Mouse (Mus musculus): ENCODE results near the gene Mov10l1.

The Mov10l1 gene

DNA sequence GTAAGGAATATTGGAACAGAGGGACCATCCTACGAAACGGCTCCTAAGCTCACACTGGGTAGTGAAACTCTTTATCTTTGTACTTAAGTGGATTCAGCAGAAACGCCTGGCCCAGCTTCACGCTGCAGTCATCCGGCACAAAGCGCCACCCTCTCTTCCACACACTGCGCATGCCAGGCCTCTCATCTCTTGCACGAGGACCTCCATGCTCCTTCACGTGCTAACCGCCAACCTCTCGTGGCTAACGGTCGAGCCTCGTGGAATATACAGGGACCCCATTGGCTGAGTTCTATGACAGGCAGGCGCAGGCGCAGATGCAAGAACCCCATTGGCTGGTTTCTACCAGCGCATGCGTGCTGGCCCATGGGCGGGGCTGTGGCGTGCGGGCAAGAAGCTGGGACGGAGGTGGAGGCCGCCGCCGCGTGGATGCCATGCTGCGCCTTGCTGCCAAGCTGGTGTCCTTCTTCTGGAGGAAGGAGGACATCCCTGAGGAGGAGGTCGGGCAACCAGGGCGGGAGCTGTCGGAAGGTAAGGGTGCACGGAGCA is at the start of gene Mov10l1:
TSS of gene Mov10l1 (plus strand) at position 376 of the 546 bp plus-strand sequence.
- DNase-seq (ENCODE audit: extremely low read depth, insufficient read length, low spot score), result no peak

DNA sequence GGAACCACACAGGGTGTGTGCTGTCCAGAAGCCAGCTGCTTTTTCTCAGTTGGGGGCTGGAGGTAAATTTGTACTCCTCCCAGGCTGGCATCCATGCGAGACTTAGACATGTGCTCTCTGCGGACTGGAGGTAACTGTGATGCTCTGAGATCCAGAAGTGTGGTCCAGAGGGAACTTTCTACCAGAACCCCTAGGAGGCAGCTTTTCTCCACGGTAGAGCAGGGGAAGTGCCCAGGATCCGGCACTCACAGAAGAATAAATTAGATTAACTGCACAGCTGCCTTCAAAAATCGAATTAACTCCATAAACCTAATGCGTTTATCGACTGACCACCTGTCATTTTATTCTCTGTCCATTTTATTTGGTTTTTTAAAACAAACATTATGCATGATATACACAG is 48.6 kb upstream of the Mov10l1 start:
- DNase-seq (ENCODE audit: extremely low read depth, insufficient read length, low spot score), result no peak

DNA sequence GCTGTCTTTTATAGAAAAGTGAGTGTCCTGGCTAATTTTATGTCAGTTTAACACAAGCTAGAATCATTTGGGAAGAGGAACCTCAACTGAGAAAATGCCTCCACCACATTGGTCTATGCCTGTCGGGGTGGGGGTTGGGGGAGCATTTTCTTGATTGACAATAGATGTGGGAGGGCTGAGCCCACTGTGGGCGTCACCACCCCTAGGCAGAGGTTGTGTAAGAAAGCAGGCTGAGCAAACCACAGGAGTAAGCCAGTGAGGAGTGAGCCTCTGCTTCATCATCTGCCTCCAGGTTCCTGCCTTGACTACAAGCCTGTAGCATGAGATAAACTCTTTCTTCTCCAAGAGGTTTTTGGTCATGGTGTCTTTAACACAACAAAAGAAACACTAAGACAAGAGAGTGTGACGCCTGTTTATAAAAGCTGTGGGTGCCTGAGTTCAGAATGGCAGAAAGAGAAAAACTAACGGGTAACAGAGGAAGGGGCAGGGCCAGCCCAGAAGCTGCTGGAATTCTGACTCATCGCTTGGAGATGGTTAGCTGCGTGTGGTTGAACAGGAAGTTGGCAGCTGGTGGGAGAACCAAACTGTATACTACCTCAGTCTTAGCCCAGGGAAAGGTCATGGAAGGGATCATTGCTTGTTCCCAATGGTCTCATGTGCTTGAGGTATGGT is 46.0 kb upstream of the Mov10l1 start:
- peak; percentile 51 for DNase-seq (ENCODE audit: extremely low read depth, insufficient read length, low spot score)

DNA sequence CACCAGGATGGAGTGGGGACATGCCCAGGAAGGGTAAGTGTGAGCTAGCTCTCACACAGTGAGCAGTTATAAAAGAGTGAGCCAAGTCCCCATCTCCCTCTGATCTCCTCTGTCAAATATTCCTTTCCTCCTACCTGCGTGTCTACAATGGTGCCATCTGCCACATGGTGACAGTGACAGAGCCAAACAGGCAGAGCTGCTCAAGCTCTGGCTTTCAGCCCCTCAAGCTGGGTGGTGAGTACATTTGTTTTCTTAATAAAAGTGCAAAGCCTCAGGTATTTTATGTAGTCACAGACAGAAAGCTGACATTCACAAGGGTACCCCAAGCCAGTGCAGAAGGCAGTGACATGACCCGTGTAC is 45.4 kb upstream of the Mov10l1 start:
- peak; percentile 29 for DNase-seq (ENCODE audit: extremely low read depth, insufficient read length, low spot score)

DNA sequence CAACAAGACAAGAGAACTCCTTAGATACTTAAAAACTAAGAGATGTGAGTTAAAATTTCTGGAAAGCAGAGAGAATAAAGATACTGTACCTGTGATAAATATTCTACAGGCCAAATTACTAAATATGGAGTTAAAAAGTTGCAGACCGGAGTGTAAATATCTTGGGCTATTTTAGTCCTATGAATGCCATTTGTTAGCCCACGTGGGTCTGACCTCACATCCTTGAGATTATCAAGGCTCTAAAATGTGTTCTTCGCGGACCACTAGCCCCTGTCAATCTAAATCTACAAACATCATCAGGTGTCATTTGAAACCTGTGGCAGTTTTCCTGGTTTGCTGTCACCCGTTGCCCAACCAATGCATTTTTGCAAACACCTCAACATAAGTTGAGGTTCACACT is 39.9 kb upstream of the Mov10l1 start:
- DNase-seq (ENCODE audit: extremely low read depth, insufficient read length, low spot score), result no peak

DNA sequence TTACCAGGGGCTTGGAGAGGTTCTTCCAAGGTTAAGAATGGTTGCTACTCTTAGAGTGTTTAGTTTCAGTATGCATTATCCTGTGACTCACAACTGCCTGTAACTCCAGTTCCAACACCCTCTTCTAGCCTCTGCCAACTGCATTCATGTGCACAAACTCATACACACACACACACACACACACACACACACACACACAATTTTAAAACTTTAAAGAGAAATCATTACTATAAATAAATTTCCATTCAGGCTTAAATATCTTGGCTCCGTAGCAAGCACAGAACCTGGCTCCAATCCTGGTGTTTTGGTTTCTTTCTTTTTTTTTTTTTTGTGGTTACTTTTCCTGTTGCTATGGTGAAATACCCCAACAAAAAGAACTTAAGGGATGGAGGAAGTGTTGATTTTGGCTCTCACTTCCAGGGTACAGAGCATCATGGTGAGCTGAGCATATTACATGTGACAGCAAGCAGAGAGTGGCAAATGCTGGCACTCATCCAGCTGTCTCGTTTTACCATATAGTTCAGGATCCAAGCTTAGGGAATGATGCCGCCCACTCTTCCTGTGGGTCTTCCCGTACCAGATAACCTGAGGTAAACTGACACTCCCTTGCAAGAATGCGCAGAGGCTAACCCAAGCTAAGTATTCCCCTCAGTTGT is 38.7 kb upstream of the Mov10l1 start:
- peak; percentile 67 for DNase-seq (ENCODE audit: extremely low read depth, insufficient read length, low spot score)

DNA sequence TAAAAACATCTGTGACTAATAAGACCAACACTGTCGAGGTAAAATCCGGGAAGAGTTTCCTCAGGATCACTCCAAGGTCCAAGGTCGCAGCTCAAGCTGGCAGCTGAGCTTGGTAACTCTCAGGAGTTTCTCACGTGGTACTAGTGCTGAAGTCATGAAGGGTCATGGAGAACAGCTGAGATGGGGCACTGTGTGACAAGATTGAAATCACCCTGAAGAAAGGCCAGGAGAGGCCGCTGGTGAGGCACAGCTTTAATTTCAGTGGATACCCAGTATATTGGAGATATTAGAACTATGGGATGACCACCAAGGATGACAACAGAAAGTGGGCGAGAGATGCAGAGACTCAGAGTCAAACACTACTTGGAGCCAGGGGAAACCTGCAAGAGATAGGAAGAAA is 35.9 kb upstream of the Mov10l1 start:
- no peak for DNase-seq (ENCODE audit: extremely low read depth, insufficient read length, low spot score)

DNA sequence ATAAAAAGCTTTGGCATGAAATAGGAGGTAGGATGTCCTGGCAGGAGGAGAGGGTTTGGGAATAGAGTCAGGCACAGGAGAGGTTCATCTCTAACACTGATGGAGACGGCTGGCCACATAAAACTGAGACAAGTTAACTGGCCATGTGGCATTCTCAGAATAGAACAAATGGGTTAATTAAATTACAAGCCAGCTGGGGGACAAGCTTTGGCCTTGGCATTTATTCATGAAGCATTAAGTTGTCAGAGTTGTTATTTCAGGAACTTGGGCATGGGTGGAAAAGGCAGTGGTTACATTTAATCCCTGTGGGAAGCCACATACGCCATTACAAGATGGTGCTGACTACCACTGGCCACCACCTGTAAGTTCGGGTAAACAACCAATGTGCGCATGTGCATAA is 31.5 kb upstream of the Mov10l1 start:
- no peak for DNase-seq (ENCODE audit: extremely low read depth, insufficient read length, low spot score)

DNA sequence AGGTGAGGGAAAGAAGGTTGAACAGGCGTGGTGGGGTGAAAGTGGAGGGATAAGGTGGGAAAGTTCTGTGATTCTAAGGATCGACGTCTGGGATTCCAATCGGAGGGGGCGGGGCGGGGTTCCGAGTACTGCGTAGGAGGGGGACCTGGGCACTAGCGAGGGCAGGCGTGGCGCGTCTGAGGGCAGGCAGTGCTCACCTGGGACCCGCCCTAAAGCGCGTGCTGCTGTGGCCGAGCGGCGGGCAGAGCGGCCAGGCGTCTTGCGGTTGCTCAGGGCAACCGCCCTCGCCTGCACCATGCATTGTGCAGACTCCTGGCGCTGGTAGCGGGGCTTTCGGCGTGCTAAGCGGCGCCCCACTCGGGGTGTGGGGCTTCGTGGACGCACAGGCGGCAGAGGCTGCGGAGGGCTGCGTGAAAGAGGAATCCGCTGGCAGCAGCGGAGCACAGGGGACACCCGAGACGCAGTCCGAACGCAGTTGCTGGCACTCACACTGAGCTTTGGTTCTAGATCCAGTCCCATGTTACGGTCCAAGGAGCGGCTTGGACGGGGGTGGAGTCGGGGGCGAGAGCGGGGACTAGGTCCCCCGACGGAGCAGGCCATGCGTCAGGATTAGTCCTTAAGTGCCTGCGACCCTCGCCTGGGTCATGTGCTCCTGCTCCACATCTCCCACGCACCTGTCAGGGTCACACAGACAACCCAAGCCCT is 28.2 kb upstream of the Mov10l1 start, which contains the start of gene Ttll8:
TSS of gene Ttll8 (minus strand) at position 51 of the 705 bp plus-strand sequence.
- DNase-seq (ENCODE audit: extremely low read depth, insufficient read length, low spot score), result no peak

DNA sequence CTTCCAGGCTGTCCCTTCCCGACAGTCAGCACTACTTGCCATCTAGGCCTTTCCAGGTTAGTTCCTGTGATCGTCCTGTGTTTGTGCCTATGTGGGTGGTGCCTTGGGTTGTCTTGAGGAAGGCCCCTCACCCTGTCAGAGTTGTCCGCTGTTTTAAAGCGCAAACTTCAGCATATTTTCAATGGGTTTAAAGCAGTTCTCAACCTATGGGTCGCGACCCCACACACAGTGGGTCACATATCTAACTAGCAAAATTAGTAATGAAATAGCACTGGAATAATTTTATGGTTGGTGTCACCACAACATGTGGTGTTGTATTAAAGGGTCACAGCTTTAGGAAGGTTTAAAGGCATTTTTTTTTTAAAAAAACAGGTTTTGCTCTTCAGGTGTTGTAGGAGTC is 27.4 kb upstream of the Mov10l1 start:
- no peak for DNase-seq (ENCODE audit: extremely low read depth, insufficient read length, low spot score)

DNA sequence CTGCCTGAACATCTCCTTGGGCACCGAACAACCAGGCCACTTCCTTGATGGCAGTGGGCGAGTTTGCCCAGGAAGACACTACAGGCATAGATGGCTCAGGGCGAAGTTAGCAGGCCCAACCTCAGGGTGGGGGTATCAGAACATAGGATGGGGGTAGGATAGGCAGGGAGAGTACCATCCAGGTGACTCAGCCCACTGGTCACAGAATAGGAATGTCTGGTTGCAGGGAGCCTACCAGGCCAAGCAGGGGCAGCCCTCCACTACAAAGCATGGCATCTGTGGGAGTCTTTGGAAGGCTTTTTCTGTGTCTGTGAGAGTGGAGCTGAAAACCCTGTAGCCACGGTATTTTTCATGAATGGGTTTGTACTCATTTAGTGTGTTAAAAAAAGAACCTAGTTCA is 25.2 kb upstream of the Mov10l1 start:
- peak; percentile 41 for DNase-seq (ENCODE audit: extremely low read depth, insufficient read length, low spot score)

DNA sequence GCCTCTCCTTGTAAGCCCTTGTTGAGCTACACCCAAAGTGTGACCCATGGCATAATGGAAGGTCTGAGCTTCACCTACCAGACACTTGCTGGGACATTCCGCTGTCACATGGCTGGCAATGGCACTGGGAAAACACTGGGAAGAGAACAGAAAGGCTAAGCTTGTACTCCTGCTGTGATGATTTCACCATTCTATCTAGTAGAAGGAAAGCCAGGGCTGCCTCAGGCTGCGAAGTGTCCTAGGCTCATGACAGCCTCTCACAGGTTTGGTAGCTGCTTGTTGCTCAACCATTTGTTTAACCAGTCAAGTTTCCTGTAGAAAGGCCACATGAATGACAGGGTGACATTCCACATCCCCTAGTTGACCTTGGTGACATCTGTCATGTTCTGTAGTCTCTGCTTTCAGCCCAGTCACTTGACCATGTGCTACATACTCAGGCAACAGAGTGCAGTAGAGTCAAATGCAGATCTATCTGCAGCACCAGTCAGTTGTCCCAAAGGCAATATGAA is 18.6 kb upstream of the Mov10l1 start:
- DNase-seq (ENCODE audit: extremely low read depth, insufficient read length, low spot score), result no peak

DNA sequence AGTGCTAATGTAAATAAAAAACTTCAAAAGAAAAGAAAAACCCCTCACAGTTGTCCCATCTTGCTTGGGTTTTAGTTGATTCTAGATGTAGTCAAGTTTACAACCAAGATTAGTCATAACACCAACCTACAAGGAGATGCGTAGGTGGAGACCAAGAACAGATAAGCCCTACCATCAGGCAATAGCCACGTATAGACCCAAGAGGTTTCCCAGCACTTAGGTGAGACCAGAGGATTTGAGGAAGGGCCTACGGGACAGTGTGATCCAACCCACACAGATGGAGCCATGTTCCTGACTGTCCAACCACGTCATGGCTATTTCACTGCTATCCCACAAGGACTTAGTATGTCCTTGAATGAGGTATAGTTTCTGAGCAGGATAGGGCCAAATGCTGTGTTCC is 10.4 kb upstream of the Mov10l1 start:
- DNase-seq (ENCODE audit: extremely low read depth, insufficient read length, low spot score), result no peak

DNA sequence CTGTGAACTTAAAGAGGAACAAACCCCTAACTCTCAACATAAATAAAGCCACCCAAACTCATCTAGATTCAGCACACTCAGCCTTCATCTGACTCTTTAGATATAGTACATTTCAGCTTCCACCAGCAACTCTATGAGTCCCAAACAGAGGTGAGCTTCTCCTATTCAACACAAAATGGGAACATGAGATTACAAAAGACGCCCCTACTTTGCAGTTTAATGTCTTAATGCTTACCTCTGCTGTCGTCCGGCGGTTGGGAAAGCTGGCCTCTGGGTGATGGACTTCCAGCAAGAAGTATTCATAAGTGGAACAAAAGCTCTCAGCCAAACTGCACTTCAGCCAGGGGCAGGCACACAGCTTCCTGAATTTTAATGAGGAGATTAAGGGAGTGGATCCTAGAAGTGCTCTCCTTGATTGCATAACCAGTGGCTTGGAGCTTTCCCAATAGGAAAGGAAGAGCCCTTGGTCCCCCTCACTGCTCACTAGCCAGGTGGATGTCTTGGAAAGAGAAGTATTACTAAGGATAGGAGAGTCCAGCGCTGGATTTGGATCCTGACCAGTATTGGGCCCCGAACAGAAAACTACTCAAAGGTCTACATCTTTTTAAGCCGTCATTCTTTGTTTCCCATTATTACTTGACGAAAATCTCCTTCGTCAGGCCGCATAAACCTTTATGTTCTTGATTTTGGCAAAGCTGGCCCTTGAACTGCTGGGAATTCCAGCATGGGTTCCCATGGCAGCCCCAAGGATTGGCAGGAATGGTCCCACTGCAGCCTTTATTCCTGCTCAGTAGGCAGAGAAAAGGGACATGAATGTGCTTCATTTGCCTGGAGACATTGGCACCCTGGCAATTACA is 4.2 kb upstream of the Mov10l1 start, which contains the start of gene Mlc1:
TSS of gene Mlc1 (minus strand) at position 727 of the 857 bp plus-strand sequence.
- DNase-seq (ENCODE audit: extremely low read depth, insufficient read length, low spot score), result no peak

DNA sequence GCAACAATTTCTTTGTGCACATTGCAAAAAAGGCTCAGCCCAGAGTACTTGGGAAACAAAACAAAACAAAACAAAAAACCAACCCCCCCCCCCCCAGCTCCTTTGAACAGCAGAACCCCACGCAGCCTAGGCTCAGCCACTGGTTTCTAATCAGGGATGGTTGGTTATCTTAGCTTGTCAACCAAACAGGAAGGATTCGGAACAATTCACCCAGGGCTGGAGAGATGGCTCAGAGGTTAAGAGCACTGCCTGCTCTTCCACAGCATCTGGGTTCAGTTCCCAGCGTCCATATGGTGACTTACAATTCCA is 3.6 kb upstream of the Mov10l1 start:
- no peak for DNase-seq (ENCODE audit: extremely low read depth, insufficient read length, low spot score)

DNA sequence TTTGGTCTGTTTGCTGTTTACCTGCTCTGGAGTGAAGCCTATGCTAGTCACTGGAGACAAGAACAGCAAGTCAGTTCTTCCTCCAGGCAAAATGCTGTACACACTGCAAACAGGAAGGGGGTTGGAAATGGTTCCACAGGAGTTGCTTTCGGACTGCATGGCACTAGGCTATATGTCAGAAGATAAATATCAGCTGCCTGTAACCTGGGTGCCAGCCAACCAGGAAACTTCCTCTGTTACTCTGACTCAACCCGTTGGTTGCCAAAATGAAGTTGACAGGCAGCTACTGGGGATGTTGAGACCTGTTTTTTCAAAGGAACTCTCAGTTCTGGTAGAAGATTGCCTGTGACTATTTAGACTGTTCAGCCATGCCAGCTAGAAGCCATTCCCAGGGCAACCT is 6.5 kb downstream of the Mov10l1 start:
- DNase-seq (ENCODE audit: extremely low read depth, insufficient read length, low spot score), result no peak

DNA sequence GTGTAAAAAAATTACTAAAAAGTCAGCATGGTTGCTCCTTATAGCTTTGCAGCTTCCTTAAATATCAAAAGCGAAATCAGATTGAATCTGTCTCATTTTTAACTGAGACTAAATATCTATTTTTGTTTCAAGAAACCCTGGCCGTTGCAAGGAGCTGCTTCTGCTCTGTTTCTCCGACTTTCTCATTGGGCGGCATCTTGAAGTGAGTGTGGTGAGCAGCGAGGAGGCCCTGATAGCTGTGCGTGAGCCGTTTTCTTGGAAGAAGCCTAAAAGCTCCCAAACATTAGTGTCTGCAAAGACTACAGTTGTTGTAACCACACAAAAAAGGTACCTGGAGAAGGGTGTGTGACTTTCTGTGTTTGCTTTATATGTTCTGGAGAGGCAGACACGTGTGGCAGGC is 15.9 kb downstream of the Mov10l1 start:
- no peak for DNase-seq (ENCODE audit: extremely low read depth, insufficient read length, low spot score)

DNA sequence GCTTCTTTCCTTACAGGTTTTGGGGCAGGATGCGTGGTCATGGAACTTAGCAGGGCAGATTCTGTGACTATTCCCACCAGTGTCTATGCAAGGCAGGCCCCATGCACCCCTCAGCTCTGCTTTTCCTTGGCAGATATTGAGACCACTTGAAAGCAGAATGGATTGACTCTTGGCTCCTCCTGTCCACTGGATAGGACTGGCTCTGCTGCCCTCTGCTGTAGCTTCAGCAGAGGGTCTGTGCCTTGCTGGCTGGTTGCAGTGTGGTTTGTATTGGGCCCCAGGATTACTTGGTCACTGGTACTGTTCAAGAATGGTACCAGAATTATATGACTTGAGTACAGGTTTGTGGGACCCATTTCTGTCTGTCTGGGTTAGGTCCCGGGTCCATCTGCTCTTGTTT is 16.4 kb downstream of the Mov10l1 start:
- DNase-seq (ENCODE audit: extremely low read depth, insufficient read length, low spot score), result no peak

DNA sequence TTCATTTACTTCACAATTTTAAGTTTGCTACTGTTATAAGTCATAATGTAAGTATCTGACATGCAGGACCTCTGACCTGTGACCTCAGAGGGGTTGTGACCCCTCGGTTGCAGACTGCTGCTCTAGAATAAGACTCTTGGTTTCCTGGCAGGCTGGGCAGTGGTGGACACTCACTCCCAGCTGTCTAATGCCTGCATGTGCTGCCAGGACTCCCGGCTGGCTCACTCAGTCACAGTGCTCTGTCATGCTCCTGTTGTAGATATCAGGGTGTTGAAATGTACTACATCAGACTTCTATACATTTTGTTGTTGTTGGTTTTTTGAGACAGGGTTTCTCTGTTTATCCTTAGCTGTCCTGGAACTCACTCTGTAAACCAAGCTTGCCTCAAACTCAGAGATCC is 17.7 kb downstream of the Mov10l1 start:
- no peak for DNase-seq (ENCODE audit: extremely low read depth, insufficient read length, low spot score)

DNA sequence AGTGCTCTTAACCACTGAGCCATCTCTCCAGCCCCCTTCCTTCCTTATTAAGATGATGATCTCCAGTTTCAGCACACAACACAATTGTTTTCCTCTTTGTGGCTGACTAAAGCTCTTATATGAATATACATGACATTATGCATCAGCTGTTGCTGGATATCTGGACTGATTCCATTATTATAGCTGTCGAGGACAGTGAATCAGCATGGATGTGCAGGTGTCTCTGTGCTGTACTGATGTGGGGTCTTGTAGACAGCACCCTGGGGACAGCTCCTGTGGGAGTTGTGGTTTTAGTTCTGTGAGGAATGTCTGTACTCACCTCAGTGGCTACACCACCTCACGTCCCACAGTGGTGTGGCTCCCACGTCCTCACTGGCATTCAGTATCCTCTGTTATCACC is 18.5 kb downstream of the Mov10l1 start:
- no peak for DNase-seq (ENCODE audit: extremely low read depth, insufficient read length, low spot score)

DNA sequence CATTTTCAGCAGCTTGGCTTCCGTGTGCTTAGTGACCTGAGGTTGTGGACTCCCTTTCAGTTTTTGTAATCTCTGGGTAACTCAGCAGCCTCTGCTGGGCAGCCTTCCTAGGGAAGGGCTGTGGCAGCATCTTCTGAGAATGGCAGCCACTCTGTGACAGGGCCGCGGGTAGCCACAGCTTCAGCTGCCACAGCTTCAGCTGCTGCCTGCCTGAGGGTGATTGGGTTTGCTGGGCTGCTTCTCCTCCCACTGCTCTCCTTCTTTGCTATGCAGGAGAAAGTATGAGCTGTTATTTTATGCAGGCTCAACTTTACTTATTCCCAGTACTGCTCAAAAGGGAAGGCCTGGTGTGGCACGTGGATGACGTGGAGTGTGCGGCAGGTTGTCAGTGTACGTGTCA is 24.3 kb downstream of the Mov10l1 start:
- no peak for DNase-seq (ENCODE audit: extremely low read depth, insufficient read length, low spot score)

Measured in 3134 (cell line).